Mouse (Mus musculus): ENCODE measurements around the gene Aifm3.

Gene Aifm3

DNA sequence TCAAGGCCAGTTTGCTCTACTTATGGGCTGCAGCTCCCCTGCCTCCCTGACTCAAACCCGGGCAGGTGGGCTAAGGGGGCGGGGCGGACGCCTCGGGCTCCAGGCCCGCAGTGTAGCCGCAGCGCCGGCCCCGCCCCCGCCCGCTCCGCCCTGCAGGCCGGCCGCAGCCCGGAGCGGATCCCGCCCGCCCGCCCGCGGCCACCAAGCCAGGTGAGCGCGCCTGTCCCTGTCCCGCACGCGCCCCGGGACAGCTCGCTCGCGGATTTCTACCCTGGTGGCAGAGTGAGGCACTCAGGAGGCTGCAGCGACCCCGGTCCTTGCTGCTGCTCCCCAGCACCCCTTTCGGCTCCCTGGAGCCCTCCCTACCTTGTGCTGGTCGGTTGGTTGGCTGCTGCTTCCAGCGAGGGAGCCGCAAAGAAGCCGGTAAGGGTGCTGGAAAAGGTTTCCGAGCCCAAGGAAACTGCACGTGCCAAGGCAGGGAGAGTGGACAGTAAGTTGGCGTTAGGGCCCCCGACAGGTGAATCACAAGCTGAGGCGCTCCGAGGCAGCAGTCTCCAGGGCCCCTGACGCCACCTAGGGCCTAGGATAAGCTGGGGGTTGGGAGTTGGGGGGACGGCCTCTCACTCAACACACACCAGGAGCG, at the start of gene Aifm3:
Gene Aifm3 (plus strand): TSS at position 143 of the 643 bp plus-strand sequence.
- no peak for DNase-seq (ENCODE audit: low spot score)

GRCm38 (mm10) chr16:17451541-17452372, 37.7 kb upstream of the Aifm3 start, which contains the start of gene Crkl:
Gene Crkl (plus strand): TSS chr16:17451987.
- DNase-seq (ENCODE audit: low spot score): peak; percentile 97

DNA sequence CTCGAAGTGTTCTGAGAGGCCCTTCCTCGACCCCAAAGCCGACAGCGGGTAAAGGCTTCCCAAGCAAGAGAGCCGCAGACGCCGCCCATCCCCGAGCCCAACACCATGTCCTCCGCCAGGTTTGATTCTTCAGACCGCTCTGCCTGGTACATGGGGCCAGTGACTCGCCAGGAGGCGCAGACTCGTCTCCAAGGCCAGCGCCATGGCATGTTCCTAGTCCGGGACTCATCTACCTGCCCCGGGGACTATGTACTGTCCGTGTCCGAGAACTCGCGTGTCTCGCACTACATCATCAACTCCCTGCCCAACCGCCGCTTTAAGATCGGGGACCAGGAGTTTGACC, 37.1 kb upstream of the Aifm3 start:
- DNase-seq (ENCODE audit: low spot score): peak; percentile 29

GRCm38 (mm10) chr16:17456901-17457300, 32.5 kb upstream of the Aifm3 start:
- DNase-seq (ENCODE audit: low spot score): no peak

DNA sequence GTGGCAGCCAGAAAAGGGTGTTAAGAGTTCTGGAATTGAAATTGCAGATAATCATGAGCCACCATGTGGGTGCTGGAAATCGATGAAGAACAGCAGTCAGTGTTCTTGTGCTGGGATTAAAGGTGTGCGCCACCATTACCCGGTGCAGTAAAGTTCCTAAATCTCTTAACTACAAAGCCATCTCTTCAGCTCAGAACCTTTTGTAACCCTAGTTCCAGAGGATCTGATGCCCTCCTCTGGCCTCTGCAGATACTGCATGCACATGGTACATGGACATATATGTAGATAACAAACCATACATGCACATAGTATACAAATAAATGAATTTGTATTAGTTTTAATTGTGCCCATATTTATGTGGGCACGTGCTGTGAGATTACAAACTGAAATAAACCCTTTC, 29.2 kb upstream of the Aifm3 start:
- DNase-seq (ENCODE audit: low spot score): no peak

GRCm38 (mm10) chr16:17461596-17461995, 27.8 kb upstream of the Aifm3 start:
- no peak for DNase-seq (ENCODE audit: low spot score)

DNA sequence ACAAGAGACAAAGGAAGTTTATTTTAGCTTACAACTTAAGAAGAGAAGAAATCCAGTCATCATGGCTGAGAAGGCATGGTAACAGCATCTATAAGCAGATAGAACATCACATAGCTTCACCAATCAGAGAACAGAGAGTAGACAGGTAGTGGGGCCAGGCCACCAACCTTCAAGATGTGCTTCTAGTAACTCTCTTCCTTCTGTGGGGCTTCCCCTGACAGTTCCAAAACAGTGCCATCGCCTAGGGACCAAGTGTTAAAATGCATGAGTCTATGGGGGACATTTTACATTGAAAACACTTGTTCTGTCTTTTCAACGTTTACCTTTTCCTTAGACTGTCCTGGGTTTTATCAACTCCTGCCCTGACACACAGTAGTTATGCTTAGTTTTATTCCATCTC, 26.2 kb upstream of the Aifm3 start:
- no peak for DNase-seq (ENCODE audit: low spot score)

GRCm38 (mm10) chr16:17466875-17467663, 22.3 kb upstream of the Aifm3 start:
- no peak for DNase-seq (ENCODE audit: low spot score)

DNA sequence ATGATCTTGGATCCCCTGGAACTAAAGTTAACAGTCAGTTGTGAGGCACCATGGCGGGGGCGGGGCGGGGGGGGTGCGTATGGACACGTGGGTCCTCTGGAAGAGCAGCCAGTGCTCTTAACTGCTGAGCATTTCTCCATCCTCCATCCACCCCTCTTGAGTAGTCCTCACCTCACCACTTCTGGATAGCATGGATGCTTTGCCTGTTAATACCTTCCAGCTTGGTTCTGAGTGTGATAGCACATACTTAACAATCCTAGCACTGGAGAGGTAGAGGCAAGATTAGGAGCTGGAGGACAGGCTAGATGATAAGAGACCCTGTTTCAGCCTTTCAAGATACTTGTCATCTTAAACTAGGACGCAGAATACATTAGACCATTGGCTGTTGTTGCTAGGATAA, 16.9 kb upstream of the Aifm3 start:
- no peak for DNase-seq (ENCODE audit: low spot score)

GRCm38 (mm10) chr16:17474091-17474490, 15.3 kb upstream of the Aifm3 start:
- no peak for DNase-seq (ENCODE audit: low spot score)

- DNase-seq (ENCODE audit: low spot score): no peak
Observed at GRCm38 (mm10) chr16:17474761-17475160, 14.7 kb upstream of the Aifm3 start.

DNA sequence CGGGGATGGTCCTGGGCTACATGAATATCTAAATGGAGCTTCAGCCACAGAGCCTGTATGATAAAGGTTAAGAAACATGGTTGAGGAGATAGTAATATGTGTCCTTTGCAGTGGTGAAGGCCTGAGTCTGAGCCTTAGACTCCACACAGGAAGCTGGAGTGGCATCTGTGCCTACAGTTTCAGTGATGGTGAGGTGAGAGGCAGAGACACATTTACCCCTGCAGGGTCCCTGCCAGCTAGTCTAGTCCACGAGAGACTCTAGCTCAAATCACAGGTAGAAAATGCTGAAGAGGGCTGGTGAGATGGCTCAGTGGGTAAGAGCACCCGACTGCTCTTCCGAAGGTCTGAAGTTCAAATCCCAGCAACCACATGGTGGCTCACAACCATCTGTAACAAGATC, 14.1 kb upstream of the Aifm3 start:
- no peak for DNase-seq (ENCODE audit: low spot score)

- DNase-seq (ENCODE audit: low spot score): no peak
Observed at GRCm38 (mm10) chr16:17478331-17478943, 11.0 kb upstream of the Aifm3 start.

- no peak for DNase-seq (ENCODE audit: low spot score)
Observed at GRCm38 (mm10) chr16:17481465-17481864, 7.9 kb upstream of the Aifm3 start.

DNA sequence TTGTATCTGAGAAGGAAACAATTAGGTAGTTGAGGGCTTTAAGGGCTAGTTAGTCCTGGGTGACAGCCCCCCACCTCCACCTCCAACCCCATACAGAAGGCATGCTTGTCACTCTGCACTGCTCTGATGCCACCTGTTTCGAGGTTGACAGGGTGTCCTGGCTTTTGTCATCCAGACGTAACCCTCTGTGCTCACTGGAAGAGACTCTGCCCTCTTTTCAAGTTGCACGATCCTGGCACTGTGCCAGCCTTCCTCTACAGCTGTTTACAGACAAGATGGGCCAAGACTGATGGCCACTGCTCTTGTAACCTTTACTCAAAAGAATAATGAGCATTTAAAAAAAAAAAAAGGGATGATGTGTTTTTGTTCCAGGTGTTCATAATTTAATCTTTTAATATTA, 2.9 kb upstream of the Aifm3 start:
- no peak for DNase-seq (ENCODE audit: low spot score)

DNA sequence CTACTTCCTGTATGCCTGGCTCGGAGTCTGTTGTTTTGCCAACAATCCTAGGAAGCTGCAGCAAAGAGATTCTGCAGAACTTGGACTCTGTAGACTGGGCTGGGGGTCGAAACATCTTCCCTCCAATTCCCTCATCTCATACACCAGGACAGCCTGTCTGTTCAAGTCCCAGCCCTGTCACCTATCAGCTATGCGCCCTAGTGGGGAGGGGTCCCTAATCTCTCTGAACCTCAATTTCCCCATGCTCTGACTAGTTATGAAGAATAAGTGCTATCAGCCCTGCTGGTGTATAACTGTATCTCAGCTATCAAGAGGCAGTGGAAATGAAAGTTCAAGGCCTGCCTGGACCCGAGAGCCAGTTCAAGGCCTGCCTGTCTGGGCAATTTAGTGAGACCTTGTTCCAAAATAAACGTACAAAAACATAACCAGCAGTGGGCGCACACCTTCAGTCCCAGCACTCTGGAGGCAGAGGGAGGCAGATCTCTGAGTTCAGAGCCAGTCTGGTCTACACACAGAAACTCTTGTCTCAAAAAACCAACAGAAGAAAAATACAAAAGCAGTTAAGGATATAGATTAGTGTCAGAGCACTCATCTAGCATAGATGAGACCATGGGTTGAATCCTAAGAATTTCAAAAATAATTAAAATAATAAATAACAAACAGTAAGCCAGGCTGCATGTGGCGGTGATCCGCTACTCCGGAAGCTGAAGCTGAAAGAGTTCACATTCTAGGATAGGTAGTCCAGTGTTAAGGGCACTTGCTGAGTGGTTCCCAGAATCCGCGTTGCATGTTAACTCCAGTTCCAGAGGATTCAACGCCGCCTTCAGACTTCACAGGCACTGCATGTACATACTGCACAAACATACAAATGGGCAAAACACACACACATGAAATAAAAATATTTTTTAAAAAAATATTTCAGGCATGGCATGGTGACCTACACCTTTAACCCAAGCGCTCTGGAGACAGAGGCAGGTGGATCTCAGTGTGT, 638 bp upstream of the Aifm3 start:
- no peak for DNase-seq (ENCODE audit: low spot score)

DNA sequence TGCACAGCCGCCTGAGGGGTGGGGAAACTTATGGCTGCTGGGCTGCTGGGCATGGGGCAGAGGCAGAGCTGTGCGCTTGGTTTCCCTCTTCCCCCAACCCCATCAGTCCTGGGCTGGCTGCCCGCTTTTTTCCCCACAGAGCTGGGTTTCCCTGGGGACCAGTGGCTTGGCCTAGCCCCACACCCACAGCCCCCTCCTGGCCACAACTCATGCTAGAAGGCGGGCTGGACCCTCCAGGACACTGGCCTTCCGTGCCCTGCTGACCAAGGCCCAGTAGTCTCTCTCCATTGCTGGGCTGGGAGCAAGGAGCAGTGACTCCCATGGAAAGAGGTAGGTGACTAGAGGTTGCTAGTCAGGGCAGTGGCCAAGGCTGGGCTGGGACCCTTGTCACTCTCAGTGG, 1.7 kb downstream of the Aifm3 start:
- no peak for DNase-seq (ENCODE audit: low spot score)

DNA sequence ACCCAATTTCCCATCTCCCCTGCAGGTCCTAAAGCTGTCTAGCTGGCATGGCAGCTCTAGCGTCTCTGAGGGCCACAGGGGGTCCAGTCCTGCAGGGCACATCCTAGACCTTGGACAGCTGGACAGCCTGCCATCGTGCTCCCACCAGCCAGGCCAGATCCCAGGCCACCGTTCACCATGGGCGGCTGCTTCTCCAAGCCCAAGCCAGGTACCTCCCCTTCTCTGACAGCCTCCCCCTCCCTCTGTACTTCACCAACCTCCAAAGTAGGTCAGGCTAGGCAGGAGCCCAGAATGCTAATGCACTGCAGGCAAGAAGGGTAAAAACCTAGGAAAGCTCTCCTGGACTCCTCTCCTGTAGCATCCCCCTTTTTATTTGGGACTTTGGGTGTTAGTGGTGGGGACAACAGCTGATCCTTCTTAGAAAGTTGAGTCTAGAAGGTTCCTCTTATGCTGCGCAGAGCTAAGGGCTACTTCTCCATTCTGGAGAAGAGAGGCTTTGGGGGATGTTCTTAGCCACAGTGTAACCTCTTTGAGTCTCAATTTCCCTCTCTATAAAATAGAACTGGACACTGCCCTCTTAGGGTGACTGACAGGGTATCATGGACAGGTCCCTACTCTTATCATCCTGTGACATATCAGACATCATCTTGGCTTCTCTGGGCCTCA, 2.6 kb downstream of the Aifm3 start:
- no peak for DNase-seq (ENCODE audit: low spot score)

- peak; percentile 44 for DNase-seq (ENCODE audit: low spot score)
Observed at GRCm38 (mm10) chr16:17496499-17497305, 7.3 kb downstream of the Aifm3 start.

Data from ovary, adult 18-20 months (tissue).